8 mouse cellular contexts compared by ENCODE assay signal in the genomic region with DNA sequence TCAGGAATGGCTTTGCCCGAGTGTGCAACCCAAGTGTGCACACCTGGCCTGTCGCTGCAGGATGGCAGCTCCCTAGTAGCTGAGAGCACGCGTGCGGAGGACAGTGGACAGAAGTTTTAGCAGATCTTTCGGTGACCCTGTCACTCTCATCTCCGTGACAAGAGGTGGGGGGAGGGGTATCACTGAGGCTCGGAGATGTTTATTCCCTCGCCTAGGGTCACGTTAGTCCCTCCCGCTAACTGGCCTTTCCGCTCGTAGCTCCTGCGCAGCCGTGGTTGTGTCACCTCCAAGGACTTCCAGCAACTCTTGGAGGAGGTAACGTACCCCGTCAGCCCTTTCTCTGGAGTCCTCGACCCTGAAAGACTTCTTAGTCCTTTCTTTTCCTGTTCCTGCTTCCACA. TPM values are rescaled to one million over a fixed set of nuclear protein-coding genes. Genes with fewer than 3 reads are reported as not detected.
A peak's percentile ranks its signal among the peaks of the same experiment; 100 is the strongest.
DNase-seq lines count a peak whose midpoint lies in the region; ATAC-seq and TF ChIP-seq lines count a peak whose summit lies in the region.

No protein-coding gene starts in this region.

- peaks cover 16% of the 10 kb centered on the region for H3K36me3 ChIP-seq in heart, embryonic 13.5 days
- H3K36me3 ChIP-seq in forebrain, embryonic 15.5 days, result no peaks in the 10 kb centered on the region
- peaks cover 10% of the 10 kb centered on the region; the same call in 1 of the 2 replicates for H3K36me3 ChIP-seq in limb, embryonic 14.5 days (ENCODE audit: control insufficient read depth, insufficient read depth, low read length)
- peaks cover 3% of the 10 kb centered on the region; the same call in 1 of the 2 replicates for H3K36me3 ChIP-seq in midbrain, embryonic 16.5 days (ENCODE audit: control insufficient read depth, insufficient read depth, low read length)

- no peaks in the 10 kb centered on the region for H3K9me3 ChIP-seq in heart, embryonic 13.5 days
- no peaks in the 10 kb centered on the region for H3K9me3 ChIP-seq in forebrain, embryonic 15.5 days
- no peaks in the 10 kb centered on the region for H3K9me3 ChIP-seq in limb, embryonic 14.5 days (ENCODE audit: control insufficient read depth, low read length)
- no peaks in the 10 kb centered on the region for H3K9me3 ChIP-seq in midbrain, embryonic 16.5 days (replicated peaks; ENCODE audit: control insufficient read depth, low read length, poor library complexity, severe bottlenecking)

- H3K9ac ChIP-seq in heart, embryonic 13.5 days, result peak overlapping the region; percentile 87
- H3K9ac ChIP-seq in forebrain, embryonic 15.5 days (replicated peaks), result peak overlapping the region; percentile 75
- peak overlapping the region; percentile 61 for H3K9ac ChIP-seq in limb, embryonic 14.5 days (ENCODE audit: low read depth, low read length, severe bottlenecking)
- peak overlapping the region; percentile 71 for H3K9ac ChIP-seq in midbrain, embryonic 16.5 days (ENCODE audit: low read depth, low read length)

- DNase-seq in heart, adult 8-10 months (ENCODE audit: low spot score), result no peak
- DNase-seq in NIH3T3 (ENCODE audit: low read depth), result peak; percentile 26
- no peak for DNase-seq in limb, embryonic 14.5 days (ENCODE audit: low spot score)
- DNase-seq in thymus, postnatal 14 days, result no peak
- no peak for DNase-seq in cerebellum, adult 11 months

- H3K4me3 ChIP-seq in heart, embryonic 13.5 days, result peak overlapping the region; percentile 85
- H3K4me3 ChIP-seq in forebrain, embryonic 15.5 days, result peak overlapping the region; percentile 91
- H3K4me3 ChIP-seq in limb, embryonic 14.5 days (replicated peaks; ENCODE audit: low read length), result peak overlapping the region; percentile 76
- peak overlapping the region; percentile 71 for H3K4me3 ChIP-seq in midbrain, embryonic 16.5 days (ENCODE audit: low read depth, low read length)

- H3K4me1 ChIP-seq in heart, embryonic 13.5 days, result peaks cover 42% of the 10 kb centered on the region
- peaks cover 37% of the 10 kb centered on the region for H3K4me1 ChIP-seq in forebrain, embryonic 15.5 days
- peaks cover 16% of the 10 kb centered on the region for H3K4me1 ChIP-seq in limb, embryonic 14.5 days (ENCODE audit: control insufficient read depth, insufficient read depth, low read length)
- H3K4me1 ChIP-seq in midbrain, embryonic 16.5 days (ENCODE audit: control insufficient read depth, insufficient read depth, low read length), result peaks cover 30% of the 10 kb centered on the region

- H3K27ac ChIP-seq in heart, embryonic 13.5 days (replicated peaks), result peak overlapping the region; percentile 89
- H3K27ac ChIP-seq in forebrain, embryonic 15.5 days (replicated peaks), result peak overlapping the region; percentile 95
- H3K27ac ChIP-seq in limb, embryonic 14.5 days (replicated peaks; ENCODE audit: low read depth, low read length), result no peak overlapping the region
- peak overlapping the region; percentile 93 for H3K27ac ChIP-seq in midbrain, embryonic 16.5 days (ENCODE audit: low read length)

- no peak for TF ChIP-seq POLR2A in limb, embryonic 14.5 days (IDR thresholded peaks at IDR 0.05; ENCODE audit: borderline replicate concordance, extremely low read depth, insufficient read depth, insufficient read length)

- no peaks in the 10 kb centered on the region for H3K27me3 ChIP-seq in heart, embryonic 13.5 days (replicated peaks)
- H3K27me3 ChIP-seq in forebrain, embryonic 15.5 days, result no peaks in the 10 kb centered on the region
- no peaks in the 10 kb centered on the region for H3K27me3 ChIP-seq in limb, embryonic 14.5 days (ENCODE audit: control insufficient read depth, insufficient read depth, low read length)
- H3K27me3 ChIP-seq in midbrain, embryonic 16.5 days (ENCODE audit: control insufficient read depth, insufficient read depth, low read depth, low read length), result no peaks in the 10 kb centered on the region

- 0% methylated on average over 18 of the region's 18 CpGs for whole genome bisulfite sequencing in heart, embryonic 13.5 days
- under 1% methylated on average over 18 of the region's 18 CpGs for WGBS in forebrain, embryonic 15.5 days
- 3% methylated on average over 14 of the region's 18 CpGs for WGBS in limb, embryonic 14.5 days
- WGBS in midbrain, embryonic 16.5 days, result 2% methylated on average over 18 of the region's 18 CpGs

- H3K4me2 ChIP-seq in heart, embryonic 13.5 days, result peak overlapping the region; percentile 93
- peak overlapping the region; percentile 82 for H3K4me2 ChIP-seq in forebrain, embryonic 15.5 days (replicated peaks)
- H3K4me2 ChIP-seq in limb, embryonic 14.5 days (replicated peaks; ENCODE audit: low read depth, low read length, severe bottlenecking), result peak overlapping the region; percentile 64
- H3K4me2 ChIP-seq in midbrain, embryonic 16.5 days (ENCODE audit: low read length), result peak overlapping the region; percentile 96

- ATAC-seq in heart, embryonic 13.5 days (ENCODE audit: extremely low read depth, insufficient number of reproducible peaks, low FRiP score, low TSS enrichment), result no peak
- no peak for ATAC-seq in forebrain, embryonic 15.5 days (replicated peaks)
- ATAC-seq in limb, embryonic 14.5 days (ENCODE audit: low FRiP score, low read depth), result no peak
- no peak for ATAC-seq in midbrain, embryonic 16.5 days

RNA-seq across cellular contexts. Expression of gene Ogfod2, which starts 0.4 kb away (rescaled TPM):
- 18.3 and 18.8 TPM in 2 replicates for polyA plus RNA-seq in heart, embryonic 13.5 days (2015; fragmentation: Nextera tagmentation; extraction: Ambion mirVana)
- 10 to 100 TPM; 14.1 to 20.7 (median 19.2) TPM for total RNA-seq in heart, adult 8-10 months (2022)
- 34.7 and 35.0 TPM in 2 replicates for polyA plus RNA-seq in forebrain, embryonic 15.5 days (2015; fragmentation: Nextera tagmentation; extraction: Ambion mirVana)
- polyA plus RNA-seq in limb, embryonic 14.5 days (2012; rRNA removed), result 26.5 and 42.0 TPM in 2 replicates
- polyA plus RNA-seq in limb, embryonic 14.5 days (2014; fragmentation: Nextera tagmentation; extraction: Ambion mirVana), result 14.2 and 16.4 TPM in 2 replicates
- 41.8 and 43.7 TPM in 2 replicates for polyA plus RNA-seq in midbrain, embryonic 16.5 days (2015; fragmentation: Nextera tagmentation; extraction: Ambion mirVana)

RNA-seq across cellular contexts. Expression of gene Arl6ip4, which starts 3.4 kb away (rescaled TPM):
- polyA plus RNA-seq in heart, embryonic 13.5 days (2015; fragmentation: Nextera tagmentation; extraction: Ambion mirVana), result 68.5 and 70.8 TPM in 2 replicates
- 10 to 100 TPM; 34.8 to 38.4 (median 37.4) TPM for total RNA-seq in heart, adult 8-10 months (2022)
- 72.7 and 75.5 TPM in 2 replicates for polyA plus RNA-seq in forebrain, embryonic 15.5 days (2015; fragmentation: Nextera tagmentation; extraction: Ambion mirVana)
- polyA plus RNA-seq in limb, embryonic 14.5 days (2012; rRNA removed), result 67.6 and 95.1 TPM in 2 replicates
- polyA plus RNA-seq in limb, embryonic 14.5 days (2014; fragmentation: Nextera tagmentation; extraction: Ambion mirVana), result 88.3 and 94.9 TPM in 2 replicates
- 78.0 and 81.6 TPM in 2 replicates for polyA plus RNA-seq in midbrain, embryonic 16.5 days (2015; fragmentation: Nextera tagmentation; extraction: Ambion mirVana)

RNA-seq across cellular contexts. Expression of gene Abcb9, which starts 16.9 kb away (rescaled TPM):
- 1.6 and 1.7 TPM in 2 replicates for polyA plus RNA-seq in heart, embryonic 13.5 days (2015; fragmentation: Nextera tagmentation; extraction: Ambion mirVana)
- total RNA-seq in heart, adult 8-10 months (2022), result 10 to 100 TPM in 3 of 4 experiments, 1 to 10 TPM in 1; 9.5 to 11.9 (median 11.1) TPM
- polyA plus RNA-seq in forebrain, embryonic 15.5 days (2015; fragmentation: Nextera tagmentation; extraction: Ambion mirVana), result 10.9 TPM in 2 replicates
- polyA plus RNA-seq in limb, embryonic 14.5 days (2012; rRNA removed), result 2.6 and 3.8 TPM in 2 replicates
- 2.2 and 3.4 TPM in 2 replicates for polyA plus RNA-seq in limb, embryonic 14.5 days (2014; fragmentation: Nextera tagmentation; extraction: Ambion mirVana)
- polyA plus RNA-seq in midbrain, embryonic 16.5 days (2015; fragmentation: Nextera tagmentation; extraction: Ambion mirVana), result 15.5 and 21.7 TPM in 2 replicates
